ENCODE assay signal across 8 mouse cellular contexts in genomic region chr5:112298226-112298988, GRCm38 (mm10). TPM values are rescaled to one million over a fixed set of nuclear protein-coding genes. Genes with fewer than 3 reads are reported as not detected.
DNase-seq lines count a peak whose midpoint lies in the region; ATAC-seq and TF ChIP-seq lines count a peak whose summit lies in the region.

No protein-coding gene starts in this region.

- TF ChIP-seq POLR2A in small intestine, adult 2 months (IDR thresholded peaks at IDR 0.05; ENCODE audit: low read depth, low read length), result no peak

- H3K4me3 ChIP-seq in limb, embryonic 12.5 days (replicated peaks), result no peak overlapping the region
- no peak overlapping the region for H3K4me3 ChIP-seq in limb, embryonic 10.5 days
- H3K4me3 ChIP-seq in heart, embryonic 13.5 days, result no peak overlapping the region
- no peak overlapping the region for H3K4me3 ChIP-seq in small intestine, adult 2 months (ENCODE audit: low read depth, low read length)
- H3K4me3 ChIP-seq in neural tube, embryonic 15.5 days (replicated peaks), result no peak overlapping the region

- H3K27me3 ChIP-seq in limb, embryonic 12.5 days, result no peaks in the 10 kb centered on the region
- no peaks in the 10 kb centered on the region for H3K27me3 ChIP-seq in limb, embryonic 10.5 days (ENCODE audit: low read depth, poor library complexity, severe bottlenecking)
- no peaks in the 10 kb centered on the region for H3K27me3 ChIP-seq in heart, embryonic 13.5 days (replicated peaks)
- no peaks in the 10 kb centered on the region for H3K27me3 ChIP-seq in small intestine, adult 2 months (ENCODE audit: control insufficient read depth, insufficient read depth, low read length)
- H3K27me3 ChIP-seq in neural tube, embryonic 15.5 days (replicated peaks), result no peaks in the 10 kb centered on the region

- 0 out of 2 replicates have a peak overlapping the region, but pooled peaks have one; percentile 17 for H3K27ac ChIP-seq in limb, embryonic 12.5 days
- no peak overlapping the region for H3K27ac ChIP-seq in limb, embryonic 10.5 days
- H3K27ac ChIP-seq in heart, embryonic 13.5 days (replicated peaks), result peak overlapping the region; percentile 63
- peak overlapping the region; percentile 45 for H3K27ac ChIP-seq in small intestine, adult 2 months (ENCODE audit: insufficient read depth, low read depth, low read length)
- H3K27ac ChIP-seq in neural tube, embryonic 15.5 days (replicated peaks), result no peak overlapping the region

- 0 out of 2 replicates have a peak, but pooled peaks have one; percentile 57 for ATAC-seq in limb, embryonic 12.5 days (ENCODE audit: insufficient number of reproducible peaks, insufficient read depth, low FRiP score, low TSS enrichment, low read depth)
- no peak for ATAC-seq in heart, embryonic 13.5 days (ENCODE audit: extremely low read depth, insufficient number of reproducible peaks, low FRiP score, low TSS enrichment)
- ATAC-seq in neural tube, embryonic 15.5 days (ENCODE audit: low FRiP score), result no peak

- WGBS in limb, embryonic 12.5 days, result 87% methylated on average over 12 of the region's 12 CpGs
- 91% methylated on average over 12 of the region's 12 CpGs for WGBS in limb, embryonic 10.5 days
- 72% methylated on average over 12 of the region's 12 CpGs for WGBS in heart, embryonic 13.5 days
- 78% methylated on average over 12 of the region's 12 CpGs for WGBS in small intestine, adult 2 months
- 91% methylated on average over 12 of the region's 12 CpGs for WGBS in neural tube, embryonic 15.5 days

- peaks cover 10% of the 10 kb centered on the region for H3K4me1 ChIP-seq in limb, embryonic 12.5 days (replicated peaks)
- peaks cover 17% of the 10 kb centered on the region for H3K4me1 ChIP-seq in limb, embryonic 10.5 days
- peaks cover 71% of the 10 kb centered on the region for H3K4me1 ChIP-seq in heart, embryonic 13.5 days
- peaks cover 18% of the 10 kb centered on the region for H3K4me1 ChIP-seq in small intestine, adult 2 months (ENCODE audit: control insufficient read depth, insufficient read depth, insufficient read length, low read length)
- H3K4me1 ChIP-seq in neural tube, embryonic 15.5 days, result peaks cover 12% of the 10 kb centered on the region; the same call in 1 of the 2 replicates

- no peaks in the 10 kb centered on the region for H3K9me3 ChIP-seq in limb, embryonic 12.5 days
- H3K9me3 ChIP-seq in limb, embryonic 10.5 days (replicated peaks), result no peaks in the 10 kb centered on the region
- H3K9me3 ChIP-seq in heart, embryonic 13.5 days, result no peaks in the 10 kb centered on the region
- H3K9me3 ChIP-seq in neural tube, embryonic 15.5 days (replicated peaks), result no peaks in the 10 kb centered on the region

- H3K4me2 ChIP-seq in limb, embryonic 12.5 days, result no peak overlapping the region
- H3K4me2 ChIP-seq in heart, embryonic 13.5 days, result no peak overlapping the region
- H3K4me2 ChIP-seq in neural tube, embryonic 15.5 days, result no peak overlapping the region

- DNase-seq in limb, embryonic 10.5 days (ENCODE audit: low spot score), result no peak
- peak; percentile 61 to 88 for DNase-seq in kidney, postnatal 25 days
- DNase-seq in embryo, embryonic 10.5 days (ENCODE audit: low spot score), result no peak
- no peak for DNase-seq in left cerebral cortex, adult 11 months (ENCODE audit: low spot score)

- TF ChIP-seq CTCF in small intestine, adult 2 months (IDR thresholded peaks at IDR 0.05; ENCODE audit: extremely low read depth, insufficient read length, insufficient replicate concordance, low read depth, low read length), result no peak

- no peak overlapping the region for H3K9ac ChIP-seq in limb, embryonic 12.5 days (replicated peaks)
- H3K9ac ChIP-seq in heart, embryonic 13.5 days, result peak overlapping the region; percentile 24; the same call in 1 of the 2 replicates
- no peak overlapping the region for H3K9ac ChIP-seq in neural tube, embryonic 15.5 days (replicated peaks)

- H3K36me3 ChIP-seq in limb, embryonic 12.5 days, result no peaks in the 10 kb centered on the region
- 0 out of 2 replicates have a peak, but pooled peaks cover 2% of the 10 kb centered on the region for H3K36me3 ChIP-seq in limb, embryonic 10.5 days
- H3K36me3 ChIP-seq in heart, embryonic 13.5 days, result peaks cover 5% of the 10 kb centered on the region; the same call in 1 of the 2 replicates
- no peaks in the 10 kb centered on the region for H3K36me3 ChIP-seq in small intestine, adult 2 months (ENCODE audit: control insufficient read depth, insufficient read depth, low read length)
- H3K36me3 ChIP-seq in neural tube, embryonic 15.5 days, result no peaks in the 10 kb centered on the region

RNA-seq across cellular contexts. Expression of gene Tpst2, which starts 21.9 kb away (rescaled TPM):
- polyA plus RNA-seq in limb, embryonic 12.5 days (2016; fragmentation: Nextera tagmentation; extraction: Ambion mirVana), result 34.3 and 35.9 TPM in 2 replicates
- polyA plus RNA-seq in limb, embryonic 10.5 days (2016; fragmentation: Nextera tagmentation; extraction: Ambion mirVana), result 37.5 and 38.0 TPM in 2 replicates
- 36.8 and 37.5 TPM in 2 replicates for polyA plus RNA-seq in heart, embryonic 13.5 days (2015; fragmentation: Nextera tagmentation; extraction: Ambion mirVana)
- 29.8 and 35.4 TPM in 2 replicates for polyA plus RNA-seq in small intestine, adult 2 months (2012; rRNA removed)
- polyA plus RNA-seq in neural tube, embryonic 15.5 days (2015; fragmentation: Nextera tagmentation; extraction: Ambion mirVana), result 31.4 and 40.2 TPM in 2 replicates

RNA-seq across cellular contexts. Expression of gene Tfip11, which starts 27.8 kb away (rescaled TPM):
- polyA plus RNA-seq in limb, embryonic 12.5 days (2016; fragmentation: Nextera tagmentation; extraction: Ambion mirVana), result 38.2 and 41.5 TPM in 2 replicates
- polyA plus RNA-seq in limb, embryonic 10.5 days (2016; fragmentation: Nextera tagmentation; extraction: Ambion mirVana), result 43.5 and 44.4 TPM in 2 replicates
- 17.8 and 19.4 TPM in 2 replicates for polyA plus RNA-seq in heart, embryonic 13.5 days (2015; fragmentation: Nextera tagmentation; extraction: Ambion mirVana)
- 18.3 and 40.0 TPM in 2 replicates for polyA plus RNA-seq in small intestine, adult 2 months (2012; rRNA removed)
- polyA plus RNA-seq in neural tube, embryonic 15.5 days (2015; fragmentation: Nextera tagmentation; extraction: Ambion mirVana), result 29.7 and 31.0 TPM in 2 replicates

RNA-seq across cellular contexts. Expression of gene Crybb1, which starts 42.8 kb away (rescaled TPM):
- polyA plus RNA-seq in limb, embryonic 12.5 days (2016; fragmentation: Nextera tagmentation; extraction: Ambion mirVana), result 0.28 and 0.67 TPM in 2 replicates
- not detected in 2 replicates for polyA plus RNA-seq in limb, embryonic 10.5 days (2016; fragmentation: Nextera tagmentation; extraction: Ambion mirVana)
- 1.2 and 2.2 TPM in 2 replicates for polyA plus RNA-seq in heart, embryonic 13.5 days (2015; fragmentation: Nextera tagmentation; extraction: Ambion mirVana)
- 0.33 and 0.34 TPM in 2 replicates for polyA plus RNA-seq in small intestine, adult 2 months (2012; rRNA removed)
- 5.8 and 6.2 TPM in 2 replicates for polyA plus RNA-seq in neural tube, embryonic 15.5 days (2015; fragmentation: Nextera tagmentation; extraction: Ambion mirVana)

RNA-seq across cellular contexts. Expression of gene Srrd, which starts 44.4 kb away (rescaled TPM):
- 54.9 and 57.2 TPM in 2 replicates for polyA plus RNA-seq in limb, embryonic 12.5 days (2016; fragmentation: Nextera tagmentation; extraction: Ambion mirVana)
- polyA plus RNA-seq in limb, embryonic 10.5 days (2016; fragmentation: Nextera tagmentation; extraction: Ambion mirVana), result 56.2 and 59.2 TPM in 2 replicates
- polyA plus RNA-seq in heart, embryonic 13.5 days (2015; fragmentation: Nextera tagmentation; extraction: Ambion mirVana), result 24.0 and 25.8 TPM in 2 replicates
- polyA plus RNA-seq in small intestine, adult 2 months (2012; rRNA removed), result 20.5 and 34.1 TPM in 2 replicates
- polyA plus RNA-seq in neural tube, embryonic 15.5 days (2015; fragmentation: Nextera tagmentation; extraction: Ambion mirVana), result 57.5 and 61.9 TPM in 2 replicates

RNA-seq across cellular contexts. Expression of gene Hps4, which starts 44.5 kb away (rescaled TPM):
- polyA plus RNA-seq in limb, embryonic 12.5 days (2016; fragmentation: Nextera tagmentation; extraction: Ambion mirVana), result 40.1 and 44.9 TPM in 2 replicates
- 38.9 and 39.1 TPM in 2 replicates for polyA plus RNA-seq in limb, embryonic 10.5 days (2016; fragmentation: Nextera tagmentation; extraction: Ambion mirVana)
- polyA plus RNA-seq in heart, embryonic 13.5 days (2015; fragmentation: Nextera tagmentation; extraction: Ambion mirVana), result 18.5 and 19.2 TPM in 2 replicates
- 22.6 and 66.3 TPM in 2 replicates for polyA plus RNA-seq in small intestine, adult 2 months (2012; rRNA removed)
- 37.4 and 38.2 TPM in 2 replicates for polyA plus RNA-seq in neural tube, embryonic 15.5 days (2015; fragmentation: Nextera tagmentation; extraction: Ambion mirVana)

Comparison
In these comparisons a context has a peak if more than half of its experiments do, and no peak if none do; other contexts are left out.
1. H3K27ac ChIP-seq: peak in limb, embryonic 12.5 days (single experiment), heart, embryonic 13.5 days (single experiment) and small intestine, adult 2 months (single experiment); none in limb, embryonic 10.5 days (single experiment) and neural tube, embryonic 15.5 days (single experiment).
2. DNase-seq: peak in kidney, postnatal 25 days (2 of 2); none in limb, embryonic 10.5 days (single experiment), embryo, embryonic 10.5 days (single experiment) and left cerebral cortex, adult 11 months (single experiment).